Mouse (Mus musculus) testis, adult 2 months (tissue): Measurements from ENCODE around the gene Nfe2l2.

Experiments
- CTCF ChIP-seq: fragments of 200-500 bp; IDR thresholded peaks from 2 replicates; pipeline ENCODE4 v1.5.1; 2012; ENCODE audit warnings: low read depth, mild to moderate bottlenecking, inconsistent platforms, low read length, moderate library complexity; ENCODE audit not compliant: control insufficient read depth, insufficient read depth, insufficient replicate concordance
- POLR2A ChIP-seq: fragments of 200-500 bp; IDR thresholded peaks from 2 replicates; pipeline ENCODE4 v1.6.1; 2012; ENCODE audit warnings: low read depth, mild to moderate bottlenecking, inconsistent platforms, low read length, moderate library complexity; ENCODE audit not compliant: control insufficient read depth

GRCm38 (mm10) chr2:75696371-75696770, 8.1 kb downstream of the Nfe2l2 start:
- TF ChIP-seq POLR2A = no peak
- no peak for TF ChIP-seq CTCF
